Mouse (Mus musculus) embryonic facial prominence, embryonic 13.5 days (tissue): ENCODE measurements at regions not wholly inside any gene's neighbourhood (a gene's known extent, or its start where the extent isn't known, plus 50 kb on each side); places are given as distances from the start of the nearest gene placed in this dataset.
"Not testable (repeated sequence)": the region's sequence is repeated elsewhere in the genome, so short reads cannot be mapped to it uniquely, and the experiment has no call there.

Experiments
- ATAC-seq: fragments of 200-750 bp; cut with Nextera tagmentation; 2 replicates; pipeline ENCODE4 v1.8.0; 2017; ENCODE audit warnings: low read depth; ENCODE audit not compliant: insufficient number of reproducible peaks, insufficient read depth, low FRiP score, low TSS enrichment
- H3K27ac ChIP-seq: fragments of 300-500 bp; sonication (generic); 2 replicates; pipeline ENCODE4 v1.5.1; 2015; ENCODE audit warnings: moderate library complexity, mild to moderate bottlenecking, inconsistent platforms
- H3K27me3 ChIP-seq: fragments of 300-500 bp; sonication (generic); 2 replicates; pipeline ENCODE4 v1.6.1; 2015; ENCODE audit warnings: mild to moderate bottlenecking, inconsistent platforms
- H3K36me3 ChIP-seq: fragments of 300-500 bp; sonication (generic); 2 replicates; pipeline ENCODE4 v1.6.1; 2015; ENCODE audit warnings: mild to moderate bottlenecking, inconsistent platforms
- H3K4me1 ChIP-seq: fragments of 300-500 bp; sonication (generic); 2 replicates; pipeline ENCODE4 v1.6.1; 2015; ENCODE audit warnings: inconsistent platforms
- H3K4me2 ChIP-seq: fragments of 300-500 bp; sonication (generic); 2 replicates; pipeline ENCODE4 v1.6.1; 2015; ENCODE audit warnings: moderate library complexity, mild to moderate bottlenecking, inconsistent platforms
- H3K4me3 ChIP-seq: fragments of 300-500 bp; sonication (generic); 2 replicates; pipeline ENCODE4 v1.5.1; 2015; ENCODE audit warnings: mild to moderate bottlenecking, inconsistent platforms
- H3K9ac ChIP-seq: fragments of 300-500 bp; sonication (generic); 2 replicates; pipeline ENCODE4 v1.6.1; 2015; ENCODE audit warnings: mild to moderate bottlenecking, inconsistent platforms
- H3K9me3 ChIP-seq: fragments of 300-500 bp; sonication (generic); 2 replicates; pipeline ENCODE4 v1.6.1; 2016; ENCODE audit warnings: inconsistent platforms
- WGBS: fragments of 180-500 bp; shearing (Covaris S2); methylation state at CpG from one replicate; pipeline ENCODE4 v1.1.7; 2015; ENCODE audit warnings: mixed read lengths; 5-methylcytosine and 5-hydroxymethylcytosine counted together

- no peaks in the 10 kb centered on the region for H3K27me3 ChIP-seq
- no peak overlapping the region for H3K4me2 ChIP-seq
- ATAC-seq = no peak
- H3K27ac ChIP-seq = no peak overlapping the region
- H3K9me3 ChIP-seq = no peaks in the 10 kb centered on the region
- H3K36me3 ChIP-seq = no peaks in the 10 kb centered on the region
- WGBS = 89% methylated on average over 10 of the region's 10 CpGs
- H3K4me3 ChIP-seq = no peak overlapping the region
- no peak overlapping the region for H3K9ac ChIP-seq
- 0 out of 2 replicates have a peak, but pooled peaks cover 4% of the 10 kb centered on the region for H3K4me1 ChIP-seq
These were observed 186.3 kb upstream of the Tmem45b start for GRCm38 (mm10) chr9:31650362-31651130.

GRCm38 (mm10) chr9:31649073-31649472, 184.8 kb upstream of the Tmem45b start:
- Histone ChIP-seq H3K9ac (no peak overlapping the region), H3K9me3 (no peaks in the 10 kb centered on the region), H3K4me1 (0 out of 2 replicates have a peak, but pooled peaks cover 4% of the 10 kb centered on the region), H3K36me3 (no peaks in the 10 kb centered on the region), H3K27ac (no peak overlapping the region), H3K27me3 (no peaks in the 10 kb centered on the region), H3K4me3 (no peak overlapping the region), H3K4me2 (no peak overlapping the region)
- no peak for ATAC-seq
- WGBS = 91% methylated on average over 5 of the region's 5 CpGs

DNA sequence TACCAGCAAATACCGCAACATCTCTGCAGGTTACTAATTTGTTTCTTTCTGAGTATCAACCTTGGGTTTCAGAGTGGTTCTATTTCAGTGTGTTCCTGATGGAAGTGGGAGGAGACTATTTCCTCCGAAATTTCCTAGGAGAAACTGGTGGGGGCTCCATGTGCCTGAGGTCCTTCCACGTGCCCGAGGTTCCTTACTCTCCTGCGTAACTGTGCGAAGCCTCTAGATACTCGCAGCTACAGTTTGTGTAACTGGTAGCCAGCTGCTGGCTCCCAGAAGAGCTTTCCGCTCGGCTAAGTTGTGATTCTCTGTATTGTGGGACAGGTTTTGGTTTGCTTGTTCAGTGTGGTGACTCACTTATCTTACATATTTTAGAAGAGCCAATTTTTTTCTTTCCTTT, 184.3 kb upstream of the Tmem45b start:
- WGBS = 67% methylated on average over 9 of the region's 9 CpGs
- ATAC-seq = no peak
- no peaks in the 10 kb centered on the region for H3K36me3 ChIP-seq
- no peaks in the 10 kb centered on the region for H3K9me3 ChIP-seq
- no peak overlapping the region for H3K9ac ChIP-seq
- H3K4me2 ChIP-seq = no peak overlapping the region
- H3K27me3 ChIP-seq = no peaks in the 10 kb centered on the region
- H3K27ac ChIP-seq = no peak overlapping the region
- H3K4me3 ChIP-seq = no peak overlapping the region
- H3K4me1 ChIP-seq = 0 out of 2 replicates have a peak, but pooled peaks cover 4% of the 10 kb centered on the region

GRCm38 (mm10) chr9:31645114-31645513, 180.9 kb upstream of the Tmem45b start:
- H3K36me3 ChIP-seq = no peaks in the 10 kb centered on the region
- H3K9me3 ChIP-seq = no peaks in the 10 kb centered on the region
- no peak for ATAC-seq
- H3K4me2 ChIP-seq = no peak overlapping the region
- H3K4me1 ChIP-seq = 0 out of 2 replicates have a peak, but pooled peaks cover 4% of the 10 kb centered on the region
- H3K4me3 ChIP-seq = no peak overlapping the region
- 79% methylated on average over 7 of the region's 7 CpGs for WGBS
- H3K9ac ChIP-seq = no peak overlapping the region
- no peaks in the 10 kb centered on the region for H3K27me3 ChIP-seq
- no peak overlapping the region for H3K27ac ChIP-seq

GRCm38 (mm10) chr9:31644106-31644505, 179.8 kb upstream of the Tmem45b start:
- no peak for ATAC-seq
- WGBS = 72% methylated on average over 3 of the region's 3 CpGs

GRCm38 (mm10) chr9:31642169-31642568, 177.9 kb upstream of the Tmem45b start:
- Histone ChIP-seq H3K9me3 (no peaks in the 10 kb centered on the region; the same call in 1 of the 2 replicates), H3K27me3 (no peaks in the 10 kb centered on the region), H3K4me1 (no peaks in the 10 kb centered on the region), H3K9ac (no peak overlapping the region), H3K36me3 (no peaks in the 10 kb centered on the region), H3K4me3 (no peak overlapping the region), H3K4me2 (no peak overlapping the region), H3K27ac (no peak overlapping the region)
- ATAC-seq = no peak
- 76% methylated on average over 4 of the region's 4 CpGs for WGBS

More at GRCm38 (mm10) chr9:31644106-31644505, 179.8 kb upstream of the Tmem45b start:
- Histone ChIP-seq H3K4me1 (0 out of 2 replicates have a peak, but pooled peaks cover 4% of the 10 kb centered on the region), H3K9me3 (no peaks in the 10 kb centered on the region), H3K4me3 (no peak overlapping the region), H3K27ac (no peak overlapping the region), H3K4me2 (no peak overlapping the region), H3K9ac (no peak overlapping the region), H3K36me3 (no peaks in the 10 kb centered on the region), H3K27me3 (no peaks in the 10 kb centered on the region)

DNA sequence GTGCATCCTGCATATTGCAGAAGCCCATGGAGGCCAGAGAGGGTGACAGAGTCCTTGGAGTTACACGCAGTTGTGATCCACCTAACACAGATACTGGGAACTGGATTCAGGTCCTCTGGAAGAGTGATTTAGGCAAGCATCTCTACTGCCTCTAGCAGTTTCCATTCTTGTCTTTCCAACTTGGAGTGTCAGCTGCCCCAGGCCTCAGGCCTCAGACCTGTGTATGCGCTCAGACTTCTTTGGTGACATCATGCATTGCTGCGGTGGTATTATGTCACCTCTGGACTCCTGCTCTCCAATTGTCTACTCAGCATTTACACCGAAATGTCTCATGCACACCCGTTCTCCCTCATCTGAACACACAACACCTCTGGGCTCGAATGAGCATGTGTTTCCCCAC, 164.0 kb upstream of the Tmem45b start:
- H3K9me3 ChIP-seq = no peaks in the 10 kb centered on the region
- H3K4me2 ChIP-seq = no peak overlapping the region
- no peaks in the 10 kb centered on the region for H3K27me3 ChIP-seq
- H3K4me1 ChIP-seq = no peaks in the 10 kb centered on the region
- ATAC-seq = no peak
- H3K4me3 ChIP-seq = no peak overlapping the region
- no peak overlapping the region for H3K27ac ChIP-seq
- 88% methylated on average over 6 of the region's 6 CpGs for WGBS
- H3K36me3 ChIP-seq = no peaks in the 10 kb centered on the region
- H3K9ac ChIP-seq = no peak overlapping the region

DNA sequence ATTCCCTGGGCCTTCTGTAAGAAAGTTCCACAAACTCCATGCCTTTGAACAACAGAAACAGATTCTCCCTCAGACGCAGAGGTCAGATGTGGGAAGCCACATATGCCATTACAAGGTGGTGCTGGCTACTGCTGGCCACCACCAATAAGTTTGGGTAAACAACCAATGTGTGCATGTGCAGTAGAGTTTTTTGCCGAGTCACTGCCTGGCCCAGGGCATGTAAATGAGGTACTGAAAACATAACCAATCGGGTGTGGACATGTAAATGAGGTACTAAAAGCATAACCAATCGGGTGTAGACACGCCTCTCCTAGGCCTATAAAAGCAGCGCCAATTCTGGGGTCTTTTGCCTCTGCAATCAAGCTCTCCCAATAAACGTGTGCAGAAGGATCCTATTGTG, 157.3 kb upstream of the Tmem45b start:
- not testable (repeated sequence) for H3K9me3 ChIP-seq, H3K4me3 ChIP-seq, ATAC-seq, H3K36me3 ChIP-seq, H3K9ac ChIP-seq, H3K27ac ChIP-seq, H3K4me1 ChIP-seq, H3K4me2 ChIP-seq, H3K27me3 ChIP-seq
- 93% methylated on average over 7 of the region's 7 CpGs for WGBS

GRCm38 (mm10) chr9:31619344-31619743, 155.1 kb upstream of the Tmem45b start:
- WGBS = 64% methylated on average over 6 of the region's 6 CpGs
- Histone ChIP-seq H3K4me2 (no peak overlapping the region), H3K9ac (no peak overlapping the region), H3K27me3 (no peaks in the 10 kb centered on the region), H3K36me3 (no peaks in the 10 kb centered on the region), H3K4me1 (no peaks in the 10 kb centered on the region), H3K4me3 (no peak overlapping the region), H3K27ac (no peak overlapping the region), H3K9me3 (no peaks in the 10 kb centered on the region)
- no peak for ATAC-seq

DNA sequence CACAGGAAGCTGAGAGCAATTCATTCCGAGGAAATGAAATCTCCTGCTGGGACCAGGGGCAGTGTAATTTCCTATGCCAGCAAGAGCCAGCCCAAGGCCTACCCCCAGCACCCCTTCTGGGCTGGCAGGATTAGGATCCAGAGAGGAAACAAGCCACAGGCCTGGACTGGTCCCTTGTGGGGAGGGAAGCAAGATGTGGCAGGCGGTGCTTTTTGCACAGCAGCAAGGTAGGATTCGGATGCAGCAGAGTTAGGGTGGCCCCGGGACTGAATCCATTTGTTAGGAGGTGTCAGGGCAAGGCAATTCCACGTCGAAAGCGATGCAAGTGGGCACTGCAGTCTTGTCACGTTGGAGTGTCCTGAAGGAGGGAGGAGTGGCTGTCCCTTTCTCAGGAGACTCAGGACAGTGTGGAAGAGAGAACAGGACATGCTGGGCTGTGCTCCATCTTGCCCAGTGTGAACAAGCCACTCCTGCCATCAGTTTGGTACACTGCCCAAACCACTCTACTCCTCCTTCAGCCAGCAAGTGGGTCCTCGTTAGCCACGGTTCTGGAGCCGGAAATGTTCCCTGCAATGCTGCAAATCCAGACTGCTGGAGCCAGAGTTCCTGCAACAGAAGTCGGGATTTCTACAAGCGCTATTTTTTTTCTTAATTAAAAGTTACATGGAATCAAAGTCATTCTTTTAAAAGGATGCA, 150.1 kb upstream of the Tmem45b start:
- H3K9ac ChIP-seq = no peak overlapping the region
- no peak overlapping the region for H3K4me2 ChIP-seq
- H3K4me3 ChIP-seq = no peak overlapping the region
- no peaks in the 10 kb centered on the region for H3K27me3 ChIP-seq
- H3K9me3 ChIP-seq = no peaks in the 10 kb centered on the region
- no peaks in the 10 kb centered on the region for H3K36me3 ChIP-seq
- no peak for ATAC-seq
- peaks cover 5% of the 10 kb centered on the region; the same call in 1 of the 2 replicates for H3K4me1 ChIP-seq
- WGBS = 60% methylated on average over 13 of the region's 13 CpGs
- no peak overlapping the region for H3K27ac ChIP-seq

- no peak overlapping the region for H3K9ac ChIP-seq
- no peaks in the 10 kb centered on the region for H3K9me3 ChIP-seq
- H3K4me1 ChIP-seq = peaks cover 9% of the 10 kb centered on the region; the same call in 1 of the 2 replicates
- no peaks in the 10 kb centered on the region for H3K27me3 ChIP-seq
- no peak for ATAC-seq
- no peak overlapping the region for H3K4me2 ChIP-seq
- 76% methylated on average over 8 of the region's 8 CpGs for WGBS
- no peaks in the 10 kb centered on the region for H3K36me3 ChIP-seq
- H3K4me3 ChIP-seq = no peak overlapping the region
- H3K27ac ChIP-seq = no peak overlapping the region
These were observed 146.9 kb upstream of the Tmem45b start for GRCm38 (mm10) chr9:31611036-31611695.
